Mouse (Mus musculus) mouse trophoblast stem cell (cell line): ENCODE data around the gene Anxa11.
"Not testable (repeated sequence)": the region's sequence is repeated elsewhere in the genome, so short reads cannot be mapped to it uniquely, and the experiment has no call there.

Experiments
- in situ Hi-C, 2 experiments: fragments of 300-500 bp; cut with MseI, MboI; formaldehyde crosslinking; loops; 2 replicates in 1 of 2; 3 replicates in 1 of 2; pipeline ENCODE4 v1.15.1; 2025

The Anxa11 gene

GRCm38 (mm10) chr14:25840961-25841360 is 995 bp upstream of the Anxa11 start:
- in situ Hi-C loops = no loop called here

- in situ Hi-C loops = no loop called here
Observed at GRCm38 (mm10) chr14:25841579-25841978, 377 bp upstream of the Anxa11 start.

GRCm38 (mm10) chr14:25842688-25843003 is 690 bp downstream of the Anxa11 start:
- in situ Hi-C loops = no loop called here

- in situ Hi-C loops = no loop called here
Observed at GRCm38 (mm10) chr14:25844372-25844771, 2.4 kb downstream of the Anxa11 start.

GRCm38 (mm10) chr14:25845832-25846383 is 4.0 kb downstream of the Anxa11 start:
- in situ Hi-C loops = no loop called here

GRCm38 (mm10) chr14:25846516-25846915 is 4.6 kb downstream of the Anxa11 start:
- in situ Hi-C loops = no loop called here

- in situ Hi-C loops = no loop called here
Observed at GRCm38 (mm10) chr14:25847660-25848059, 5.7 kb downstream of the Anxa11 start.

GRCm38 (mm10) chr14:25848237-25848636 is 6.3 kb downstream of the Anxa11 start:
- in situ Hi-C loops = no loop called here

- in situ Hi-C loops = not testable (repeated sequence)
Observed at GRCm38 (mm10) chr14:25848708-25849107, 6.8 kb downstream of the Anxa11 start.

- in situ Hi-C loops = no loop called here
Observed at GRCm38 (mm10) chr14:25850433-25850832, 8.5 kb downstream of the Anxa11 start.

- in situ Hi-C loops = no loop called here
Observed at GRCm38 (mm10) chr14:25851189-25851588, 9.2 kb downstream of the Anxa11 start.

- in situ Hi-C loops = no loop called here
Observed at GRCm38 (mm10) chr14:25852121-25852561, 10.2 kb downstream of the Anxa11 start.

- in situ Hi-C loops = no loop called here
Observed at GRCm38 (mm10) chr14:25853295-25853694, 11.3 kb downstream of the Anxa11 start.

GRCm38 (mm10) chr14:25853717-25854452 is 11.9 kb downstream of the Anxa11 start:
- in situ Hi-C loops = no loop called here

- in situ Hi-C loops = no loop called here
Observed at GRCm38 (mm10) chr14:25855241-25855885, 13.4 kb downstream of the Anxa11 start.

- in situ Hi-C loops = no loop called here
Observed at GRCm38 (mm10) chr14:25857168-25857621, 15.2 kb downstream of the Anxa11 start.

GRCm38 (mm10) chr14:25857940-25858339 is 16.0 kb downstream of the Anxa11 start:
- in situ Hi-C loops = no loop called here

- in situ Hi-C loops = no loop called here
Observed at GRCm38 (mm10) chr14:25861771-25862530, 20.0 kb downstream of the Anxa11 start.

- in situ Hi-C loops = no loop called here
Observed at GRCm38 (mm10) chr14:25863721-25864120, 21.8 kb downstream of the Anxa11 start.

GRCm38 (mm10) chr14:25865251-25865650 is 23.3 kb downstream of the Anxa11 start:
- in situ Hi-C loops = no loop called here

GRCm38 (mm10) chr14:25866384-25866783 is 24.4 kb downstream of the Anxa11 start:
- in situ Hi-C loops = no loop called here

- in situ Hi-C loops = no loop called here
Observed at GRCm38 (mm10) chr14:25866832-25867231, 24.9 kb downstream of the Anxa11 start.
